Mouse (Mus musculus) stomach, embryonic 16.5 days (tissue): ENCODE data around the gene Gpa33. TPM values are rescaled to one million over a fixed set of nuclear protein-coding genes. Genes with fewer than 3 reads are reported as not detected.

Experiments
- ATAC-seq: fragments of 200-750 bp; cut with Nextera tagmentation; 2 replicates; pipeline ENCODE4 v1.8.0; 2017; ENCODE audit warnings: moderate number of reproducible peaks, moderate TSS enrichment; ENCODE audit not compliant: insufficient read depth, low FRiP score
- H3K27ac ChIP-seq: fragments of 300-500 bp; sonication (generic); 2 replicates; pipeline ENCODE4 v1.5.1; 2014; ENCODE audit warnings: low read length
- H3K27me3 ChIP-seq: fragments of 300-500 bp; sonication (generic); 2 replicates; pipeline ENCODE4 v1.6.1; 2014; ENCODE audit warnings: low read length, control low read depth, mixed read lengths; ENCODE audit not compliant: control insufficient read depth, insufficient read depth
- H3K36me3 ChIP-seq: fragments of 300-500 bp; sonication (generic); 2 replicates; pipeline ENCODE4 v1.6.1; 2014; ENCODE audit warnings: low read length; ENCODE audit not compliant: control insufficient read depth, insufficient read depth
- H3K4me1 ChIP-seq: fragments of 300-500 bp; sonication (generic); 2 replicates; pipeline ENCODE4 v1.6.1; 2014; ENCODE audit warnings: low read length, control low read depth, mixed read lengths; ENCODE audit not compliant: control insufficient read depth, insufficient read depth
- H3K4me2 ChIP-seq: fragments of 300-500 bp; sonication (generic); 2 replicates; pipeline ENCODE4 v1.6.1; 2014; ENCODE audit warnings: low read depth, low read length, mixed read lengths
- H3K4me3 ChIP-seq: fragments of 300-500 bp; sonication (generic); replicated peaks from 2 replicates; pipeline ENCODE4 v1.5.1; 2014; ENCODE audit warnings: mild to moderate bottlenecking, low read length
- H3K9ac ChIP-seq: fragments of 300-500 bp; sonication (generic); 2 replicates; pipeline ENCODE4 v1.6.1; 2014; ENCODE audit warnings: low read length
- H3K9me3 ChIP-seq: fragments of 300-500 bp; sonication (generic); replicated peaks from 2 replicates; pipeline ENCODE4 v1.6.1; 2016; ENCODE audit warnings: low read length, control low read depth; ENCODE audit not compliant: control insufficient read depth
- WGBS: fragments of 180-500 bp; shearing (Covaris S2); extraction: QIAGEN DNeasy Blood & Tissue Kit; methylation state at CpG from one replicate; pipeline ENCODE4 v1.1.7; 2014; 5-methylcytosine and 5-hydroxymethylcytosine counted together
- polyA plus RNA-seq: library from polyadenylated mRNA; unstranded; fragments of >200 nt; fragmentation: Nextera tagmentation; extraction: Ambion mirVana; gene quantifications from 2 replicates; pipeline ENCODE4 v1.2.1, GENCODE M21; 2015

Gene Gpa33
- polyA plus RNA-seq, 1 experiment from 2014 or later: 11.9 TPM

DNA sequence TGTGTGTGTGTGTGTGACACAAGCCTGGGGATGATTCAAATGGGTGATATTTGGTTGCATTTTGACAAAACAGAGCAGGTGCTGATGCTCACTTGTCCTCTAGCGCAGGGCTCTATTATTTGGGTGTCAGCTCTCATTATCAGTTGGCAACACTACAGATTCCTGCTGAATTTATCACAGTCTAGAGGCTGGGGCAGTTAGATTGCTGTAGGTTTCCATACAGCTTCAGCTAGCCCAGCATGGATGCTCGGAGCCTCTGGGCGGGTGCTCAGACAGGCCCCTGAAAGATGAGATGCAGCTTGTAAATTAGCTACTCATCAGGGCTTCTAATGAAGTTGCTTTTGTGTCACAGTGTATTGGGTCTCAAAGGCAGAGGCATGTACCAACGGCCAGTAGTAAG lies 37.4 kb downstream of the Gpa33 start:
- WGBS: 86% methylated on average over 4 of the region's 4 CpGs
- no peaks in the 10 kb centered on the region for H3K36me3 ChIP-seq
- H3K9ac ChIP-seq: no peak overlapping the region
- ATAC-seq: no peak
- H3K4me3 ChIP-seq: no peak overlapping the region
- no peak overlapping the region for H3K27ac ChIP-seq
- H3K4me1 ChIP-seq: no peaks in the 10 kb centered on the region
- H3K9me3 ChIP-seq: no peaks in the 10 kb centered on the region
- no peaks in the 10 kb centered on the region for H3K27me3 ChIP-seq
- no peak overlapping the region for H3K4me2 ChIP-seq

DNA sequence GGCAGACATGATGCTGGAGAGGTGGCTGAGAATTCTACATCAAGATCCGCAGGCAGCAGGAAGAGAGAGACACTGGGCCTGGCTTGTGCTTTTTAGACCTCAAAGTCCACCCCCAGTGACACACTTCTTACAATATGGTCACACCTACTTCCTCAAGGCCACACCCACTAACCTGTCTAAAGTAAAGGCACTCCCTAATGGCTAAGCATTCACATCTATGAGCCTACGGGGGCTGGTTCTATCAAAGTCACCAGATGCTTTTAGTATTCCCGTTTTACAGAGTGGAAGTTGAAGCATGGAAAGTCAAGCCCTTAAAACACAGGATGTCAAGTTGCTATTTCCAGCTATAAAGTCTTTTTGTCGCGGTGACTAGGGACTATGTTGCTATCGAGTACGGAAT lies 38.0 kb downstream of the Gpa33 start:
- Histone ChIP-seq H3K36me3 (no peaks in the 10 kb centered on the region), H3K9ac (no peak overlapping the region), H3K4me2 (no peak overlapping the region), H3K27ac (no peak overlapping the region), H3K27me3 (no peaks in the 10 kb centered on the region), H3K9me3 (no peaks in the 10 kb centered on the region), H3K4me3 (no peak overlapping the region), H3K4me1 (no peaks in the 10 kb centered on the region)
- no peak for ATAC-seq
- 92% methylated on average over 7 of the region's 7 CpGs for WGBS

DNA sequence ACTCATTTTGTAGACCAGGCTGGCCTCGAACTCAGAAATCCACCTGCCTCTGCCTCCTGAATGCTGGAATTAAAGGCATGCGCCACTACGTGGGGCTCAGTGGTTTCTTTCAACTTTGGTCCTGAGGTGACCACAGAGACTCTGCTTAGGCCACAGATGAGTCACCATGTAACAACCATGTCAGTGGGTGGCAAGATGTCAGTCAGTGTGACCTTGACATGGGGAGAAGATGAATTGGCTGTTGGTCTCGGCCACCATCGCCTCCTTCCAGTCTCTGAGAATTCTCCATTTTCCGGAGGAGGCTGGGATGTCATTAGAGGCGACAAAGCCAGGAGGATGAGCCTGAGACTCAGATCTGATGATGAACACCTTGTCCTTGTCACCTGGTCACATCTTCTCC lies 39.7 kb downstream of the Gpa33 start:
- no peak overlapping the region for H3K4me3 ChIP-seq
- H3K4me2 ChIP-seq: no peak overlapping the region
- H3K9me3 ChIP-seq: no peaks in the 10 kb centered on the region
- WGBS: 90% methylated on average over 7 of the region's 7 CpGs
- H3K27me3 ChIP-seq: no peaks in the 10 kb centered on the region
- no peaks in the 10 kb centered on the region for H3K4me1 ChIP-seq
- no peak for ATAC-seq
- H3K36me3 ChIP-seq: no peaks in the 10 kb centered on the region
- no peak overlapping the region for H3K9ac ChIP-seq
- no peak overlapping the region for H3K27ac ChIP-seq

DNA sequence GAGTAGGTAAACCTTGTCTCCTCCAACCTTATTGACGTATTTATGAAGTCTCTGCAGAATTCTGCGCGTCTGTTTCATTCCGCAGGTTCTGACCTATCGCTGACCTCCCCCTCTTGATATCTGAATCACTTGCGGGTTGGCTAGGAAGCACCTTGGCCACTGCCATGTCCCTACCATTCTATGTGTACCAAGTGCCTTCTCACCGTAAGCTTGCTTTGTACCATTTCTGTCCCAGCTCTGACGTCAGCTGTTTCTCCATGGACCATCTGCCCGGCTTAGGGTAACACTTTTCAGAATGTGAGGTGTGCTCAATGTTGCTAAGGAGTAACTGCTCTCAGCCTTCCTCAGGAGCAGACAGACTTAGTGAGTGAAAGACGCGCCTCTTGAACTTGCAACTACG lies 40.8 kb downstream of the Gpa33 start:
- ATAC-seq: no peak
- Histone ChIP-seq H3K4me2 (no peak overlapping the region), H3K27ac (no peak overlapping the region), H3K36me3 (no peaks in the 10 kb centered on the region), H3K4me3 (no peak overlapping the region), H3K27me3 (no peaks in the 10 kb centered on the region), H3K9me3 (no peaks in the 10 kb centered on the region), H3K4me1 (no peaks in the 10 kb centered on the region), H3K9ac (no peak overlapping the region)
- WGBS: 88% methylated on average over 12 of the region's 12 CpGs

DNA sequence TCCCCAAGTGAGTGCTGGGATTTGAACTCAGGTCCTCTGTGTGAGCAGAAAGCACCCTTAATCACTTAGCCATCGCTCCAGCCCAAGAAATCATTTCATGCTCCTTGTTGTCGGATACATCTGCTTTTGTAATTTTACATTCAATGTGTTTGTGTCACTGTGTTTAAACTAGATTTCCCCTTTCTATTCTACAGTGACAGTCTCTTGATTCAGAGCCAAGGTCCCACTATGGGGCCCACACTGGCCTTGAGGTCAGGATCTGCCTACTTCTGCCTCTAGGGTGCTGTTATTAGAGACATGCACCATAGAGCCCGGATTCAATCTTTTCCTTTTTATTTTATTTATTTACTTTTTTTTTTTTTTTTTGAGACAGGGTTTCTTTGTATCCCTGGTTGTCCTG lies 43.0 kb downstream of the Gpa33 start:
- H3K9ac ChIP-seq: no peak overlapping the region
- H3K9me3 ChIP-seq: no peaks in the 10 kb centered on the region
- H3K36me3 ChIP-seq: no peaks in the 10 kb centered on the region
- no peak overlapping the region for H3K27ac ChIP-seq
- WGBS: 74% methylated on average over 3 of the region's 3 CpGs
- H3K4me3 ChIP-seq: no peak overlapping the region
- no peaks in the 10 kb centered on the region for H3K4me1 ChIP-seq
- no peaks in the 10 kb centered on the region for H3K27me3 ChIP-seq
- no peak overlapping the region for H3K4me2 ChIP-seq
- no peak for ATAC-seq

DNA sequence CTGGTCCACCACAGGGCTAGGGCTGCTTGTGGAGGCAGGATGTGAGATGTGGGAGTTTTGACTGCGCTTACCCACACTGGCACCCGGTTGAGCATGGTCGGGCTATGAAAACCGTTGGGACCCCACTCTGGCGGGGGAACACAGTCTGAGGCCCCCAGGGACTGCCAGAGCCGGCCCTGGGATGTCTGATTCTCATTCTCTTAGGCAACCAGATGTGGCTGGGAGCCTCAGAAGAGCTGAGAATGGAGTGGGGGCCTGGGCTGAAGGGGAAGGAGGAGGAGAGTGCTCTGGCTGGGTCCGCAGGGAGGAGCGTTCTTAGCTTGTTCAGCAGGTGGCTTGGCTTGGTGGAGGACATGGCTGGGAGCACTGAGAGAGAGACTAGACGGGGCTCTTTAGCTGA lies 43.6 kb downstream of the Gpa33 start:
- WGBS: 80% methylated on average over 9 of the region's 9 CpGs
- no peak for ATAC-seq
- Histone ChIP-seq H3K27me3 (no peaks in the 10 kb centered on the region), H3K4me3 (no peak overlapping the region), H3K4me2 (no peak overlapping the region), H3K36me3 (no peaks in the 10 kb centered on the region), H3K27ac (no peak overlapping the region), H3K9ac (no peak overlapping the region), H3K4me1 (no peaks in the 10 kb centered on the region), H3K9me3 (no peaks in the 10 kb centered on the region)

DNA sequence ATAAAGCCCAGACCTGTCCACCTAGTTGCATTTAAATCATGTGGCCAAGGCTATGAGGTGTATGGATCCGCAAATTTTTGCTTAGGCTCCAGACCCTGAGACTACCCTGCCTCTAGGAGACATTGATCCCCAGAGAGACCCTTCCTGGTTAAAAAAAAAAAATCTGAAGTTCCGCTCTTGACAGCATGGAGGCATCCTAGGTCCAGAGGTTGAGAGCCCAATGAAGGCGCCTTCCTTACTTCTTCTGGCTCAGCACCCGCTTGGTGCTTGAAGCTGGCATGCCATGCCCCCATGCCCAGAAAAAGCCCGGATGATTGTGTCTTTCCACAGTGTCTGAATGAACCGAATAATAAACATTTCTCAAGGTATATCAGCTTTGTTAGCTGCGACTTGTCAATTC lies 51.5 kb downstream of the Gpa33 start:
- Histone ChIP-seq H3K4me3 (no peak overlapping the region), H3K4me1 (no peaks in the 10 kb centered on the region), H3K27ac (no peak overlapping the region), H3K9ac (no peak overlapping the region), H3K9me3 (no peaks in the 10 kb centered on the region), H3K36me3 (no peaks in the 10 kb centered on the region), H3K27me3 (no peaks in the 10 kb centered on the region), H3K4me2 (no peak overlapping the region)
- WGBS: 85% methylated on average over 7 of the region's 7 CpGs
- no peak for ATAC-seq

DNA sequence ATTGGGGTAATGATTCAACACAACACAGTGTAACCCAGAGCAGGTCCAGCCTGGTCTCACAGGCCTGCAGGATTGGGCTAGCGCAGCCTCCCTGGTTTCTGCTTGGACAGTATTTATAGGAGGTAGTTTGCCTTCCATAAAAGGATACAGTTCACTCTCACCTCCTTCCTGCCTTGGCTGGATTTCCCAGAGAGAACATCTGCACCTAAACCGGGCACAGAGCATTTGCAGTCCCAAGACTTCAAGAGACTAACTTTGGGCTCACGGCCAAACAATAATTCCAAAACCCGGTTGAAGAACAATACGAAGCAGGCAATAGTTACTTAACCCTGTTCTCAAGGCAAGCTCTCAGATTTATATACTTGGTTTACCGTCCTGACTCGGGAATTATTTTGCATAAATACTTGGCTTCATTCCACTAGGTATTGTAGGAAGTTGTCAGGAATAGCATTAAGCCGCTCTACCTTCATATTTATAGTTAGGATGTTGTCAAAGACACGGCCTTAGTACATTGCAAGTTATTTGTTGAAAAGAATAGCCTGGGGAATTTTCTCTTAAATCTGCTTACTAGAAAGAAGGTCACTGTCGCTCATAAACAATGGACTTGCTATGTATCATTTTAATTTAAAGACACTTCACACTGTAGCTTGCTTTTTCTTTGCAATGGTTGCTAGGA lies 53.1 kb downstream of the Gpa33 start:
- WGBS: 52% methylated on average over 10 of the region's 10 CpGs
- no peaks in the 10 kb centered on the region for H3K36me3 ChIP-seq
- no peak for ATAC-seq
- no peak overlapping the region for H3K4me2 ChIP-seq
- H3K9me3 ChIP-seq: no peaks in the 10 kb centered on the region
- no peaks in the 10 kb centered on the region for H3K27me3 ChIP-seq
- no peak overlapping the region for H3K4me3 ChIP-seq
- H3K27ac ChIP-seq: no peak overlapping the region
- H3K9ac ChIP-seq: no peak overlapping the region
- no peaks in the 10 kb centered on the region for H3K4me1 ChIP-seq

DNA sequence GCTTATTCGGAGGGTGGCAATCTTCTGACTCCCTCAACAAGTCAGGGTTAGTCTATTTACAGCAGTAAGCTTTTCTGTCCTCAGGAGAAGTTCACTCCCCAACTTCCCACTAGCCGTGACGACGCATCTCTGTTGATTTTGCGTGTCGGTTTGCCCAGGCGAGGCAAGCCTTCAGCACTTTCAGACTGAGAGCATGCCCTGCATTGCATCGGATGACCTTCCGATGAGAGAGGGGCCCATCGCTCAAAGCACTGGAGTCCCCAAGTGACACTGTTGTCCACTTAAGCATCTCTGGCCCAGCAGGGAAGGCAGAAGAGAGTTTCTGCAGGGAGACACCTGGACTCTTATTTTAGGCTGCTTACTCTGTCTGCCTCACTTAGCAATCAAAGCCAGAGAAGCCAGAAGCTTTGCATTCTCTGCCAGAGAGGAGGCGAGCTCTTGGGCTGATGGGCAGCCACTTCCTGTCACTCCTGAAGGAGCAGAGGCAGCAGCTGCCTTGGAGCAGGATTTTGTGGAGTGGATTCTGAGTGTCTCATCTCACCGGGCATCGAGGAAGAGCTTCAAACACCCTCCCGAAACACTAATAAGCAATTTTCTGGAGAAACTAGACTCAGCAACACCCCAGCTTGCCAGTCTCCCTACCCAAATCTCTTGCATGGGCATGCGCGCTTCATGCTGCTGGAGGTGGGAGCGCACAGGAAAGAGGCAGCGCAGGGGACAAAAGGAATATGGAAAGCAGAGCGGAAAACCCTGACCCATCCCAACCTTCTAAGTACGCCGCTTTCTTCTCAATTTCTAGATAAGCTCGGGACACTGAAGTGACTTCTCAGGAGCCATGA lies 54.6 kb downstream of the Gpa33 start:
- ATAC-seq: no peak
- no peaks in the 10 kb centered on the region for H3K9me3 ChIP-seq
- WGBS: 69% methylated on average over 22 of the region's 22 CpGs
- no peak overlapping the region for H3K27ac ChIP-seq
- no peaks in the 10 kb centered on the region for H3K36me3 ChIP-seq
- no peaks in the 10 kb centered on the region for H3K27me3 ChIP-seq
- no peaks in the 10 kb centered on the region for H3K4me1 ChIP-seq
- no peak overlapping the region for H3K4me3 ChIP-seq
- H3K9ac ChIP-seq: no peak overlapping the region
- H3K4me2 ChIP-seq: no peak overlapping the region
